Mouse (Mus musculus): ENCODE measurements around the gene Hpgd.

The Hpgd gene

GRCm38 (mm10) chr8:56313622-56314021 is 19.2 kb downstream of the Hpgd start:
- in situ Hi-C loops (cut with MboI, MseI): no loop called here

DNA sequence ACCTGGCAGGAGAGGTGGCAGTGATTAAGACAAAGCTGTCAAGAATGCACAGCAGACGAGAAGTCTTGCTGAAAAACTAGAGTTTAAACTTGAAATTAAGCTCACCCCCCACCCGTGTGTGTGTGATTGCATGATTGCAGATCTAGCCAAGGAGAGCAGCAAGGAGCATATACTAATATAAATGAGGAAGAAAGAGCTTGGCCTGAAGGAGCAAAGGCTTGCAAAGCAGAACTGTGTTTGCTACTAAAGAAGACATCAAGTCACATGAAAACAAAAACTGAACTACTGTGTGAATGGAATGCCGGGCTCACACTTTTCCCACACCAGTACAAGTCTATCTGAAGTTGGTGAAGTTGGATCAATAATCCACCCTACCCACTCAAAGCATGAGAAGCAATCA is 20.8 kb downstream of the Hpgd start:
- in situ Hi-C loops (cut with MboI, MseI): no loop called here

DNA sequence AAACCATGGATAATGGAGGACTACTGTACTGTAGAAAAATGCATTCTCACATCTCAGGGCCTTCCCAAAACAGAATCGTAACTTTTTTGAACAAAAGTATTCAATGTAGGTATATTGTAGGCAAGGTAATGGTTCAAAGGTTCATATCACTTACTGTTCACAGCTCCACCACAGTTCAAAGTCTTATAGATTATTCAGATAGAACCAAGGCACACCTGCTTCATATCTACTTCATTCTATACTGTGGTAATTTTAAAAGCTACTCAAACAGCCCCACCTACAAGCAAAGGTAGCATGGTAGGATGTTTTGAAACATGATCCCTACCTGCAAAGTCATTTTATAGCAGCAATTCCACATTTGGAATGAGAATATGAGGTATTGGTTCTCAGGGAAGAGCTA is 28.9 kb downstream of the Hpgd start:
- in situ Hi-C loops (cut with MboI, MseI): no loop called here

DNA sequence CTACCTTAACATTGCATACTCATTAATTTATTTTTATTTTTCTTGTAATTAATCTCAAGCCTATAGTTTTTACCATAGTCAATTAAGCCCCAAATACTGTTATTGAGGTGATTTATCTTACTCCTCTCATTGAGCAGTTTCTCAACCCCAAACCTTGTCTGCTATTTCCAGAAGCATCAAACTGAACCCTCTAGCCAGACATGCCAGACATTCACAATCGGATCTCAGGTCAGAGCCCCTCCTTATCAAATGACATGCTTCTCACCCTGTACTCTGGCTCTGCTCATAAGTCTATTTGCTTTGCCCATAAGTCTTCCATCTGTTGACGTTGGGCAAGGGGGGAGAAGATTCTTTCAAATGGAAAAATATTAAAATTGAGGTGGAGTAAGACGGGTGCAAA is 33.3 kb downstream of the Hpgd start:
- in situ Hi-C loops (cut with MboI, MseI): no loop called here

GRCm38 (mm10) chr8:56328130-56328542 is 33.8 kb downstream of the Hpgd start:
- in situ Hi-C loops (cut with MboI, MseI): no loop called here

GRCm38 (mm10) chr8:56335390-56336000 is 41.1 kb downstream of the Hpgd start:
- in situ Hi-C loops (cut with MboI, MseI): loop anchor here in 1 of 2 experiments (10.0 kb wide), 1 partner anchor 1211 kb away; no protein-coding TSS in a partner anchor

DNA sequence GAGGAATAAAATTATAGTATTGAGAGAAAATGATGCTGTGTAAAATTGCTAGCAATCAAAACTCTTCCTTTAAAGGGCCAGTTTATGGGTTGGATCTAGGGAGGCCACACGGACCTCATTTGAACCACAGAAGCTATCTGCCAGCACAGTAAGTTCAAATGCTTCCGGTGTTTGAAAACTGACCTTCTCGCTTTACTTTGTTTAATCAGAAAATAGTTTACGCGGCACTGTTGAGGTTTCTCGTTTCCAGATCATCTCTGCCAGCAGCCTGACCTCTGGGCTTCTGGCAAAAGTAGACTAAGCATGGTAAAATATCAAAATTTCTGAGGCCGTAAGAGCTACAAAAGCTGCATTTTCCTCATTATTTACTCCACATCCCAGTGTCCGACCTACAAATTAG is 42.4 kb downstream of the Hpgd start:
- in situ Hi-C loops (cut with MboI, MseI): loop anchor here in 1 of 2 experiments (10.0 kb wide), 1 partner anchor 1212 kb away; no protein-coding TSS in a partner anchor

DNA sequence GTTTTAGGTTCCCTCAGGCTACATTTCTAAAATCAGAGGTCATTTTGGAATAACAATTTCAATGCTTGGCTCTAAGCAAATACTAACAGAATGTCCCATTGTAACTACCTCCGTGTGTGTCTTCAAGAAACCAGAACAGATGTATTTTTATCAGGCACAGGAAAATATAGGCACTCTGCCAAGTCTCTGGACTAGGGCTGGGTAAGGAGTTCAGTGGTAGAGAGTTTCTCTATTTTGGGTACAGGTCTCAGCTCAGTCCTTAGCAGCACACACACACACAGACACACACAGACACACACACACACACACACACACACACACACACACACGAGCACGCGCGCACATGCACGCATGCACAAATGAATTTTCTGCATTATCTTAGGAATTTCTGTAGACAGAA is 49.1 kb downstream of the Hpgd start:
- in situ Hi-C loops (cut with MboI, MseI): no loop called here

GRCm38 (mm10) chr8:56343940-56344339 is 49.6 kb downstream of the Hpgd start:
- in situ Hi-C loops (cut with MboI, MseI): no loop called here

GRCm38 (mm10) chr8:56344359-56344758 is 50.0 kb downstream of the Hpgd start:
- in situ Hi-C loops (cut with MboI, MseI): no loop called here

GRCm38 (mm10) chr8:56345641-56346420 is 51.4 kb downstream of the Hpgd start:
- in situ Hi-C loops (cut with MboI, MseI): no loop called here

- in situ Hi-C loops (cut with MboI, MseI): no loop called here
Observed at GRCm38 (mm10) chr8:56363180-56363579, 68.8 kb downstream of the Hpgd start.

Data from T-helper 17 cell (primary cell).